Mouse (Mus musculus) layer of hippocampus, adult 2 months (tissue): ENCODE measurements around the gene Mcm10. TPM values are rescaled to one million over a fixed set of nuclear protein-coding genes. Genes with fewer than 3 reads are reported as not detected.

Experiments
- DNase-seq, 2 experiments: peaks; one replicate each; pipeline ENCODE4 v3.0.0; 2022; ENCODE audit warnings: low spot score in 2 of 2
- H3K27ac ChIP-seq: fragments of 200-600 bp; 2 replicates; pipeline ENCODE4 v1.8.1; 2022
- H3K4me3 ChIP-seq: fragments of 200-600 bp; 2 replicates; pipeline ENCODE4 v1.8.1; 2022; ENCODE audit warnings: mild to moderate bottlenecking
- CTCF ChIP-seq: fragments of 200-600 bp; conservative IDR thresholded peaks from 2 replicates; pipeline ENCODE4 v1.8.1; 2022; ENCODE audit warnings: antibody characterized with exemption, mild to moderate bottlenecking, moderate library complexity
- total RNA-seq, 2 experiments: library from RNA; stranded (reverse); gene quantifications; 2 replicates each; pipeline ENCODE4 v1.2.3; 2021

The Mcm10 gene
- total RNA-seq, 2 experiments from 2014 or later = 1.1 to 2.0 TPM

DNA sequence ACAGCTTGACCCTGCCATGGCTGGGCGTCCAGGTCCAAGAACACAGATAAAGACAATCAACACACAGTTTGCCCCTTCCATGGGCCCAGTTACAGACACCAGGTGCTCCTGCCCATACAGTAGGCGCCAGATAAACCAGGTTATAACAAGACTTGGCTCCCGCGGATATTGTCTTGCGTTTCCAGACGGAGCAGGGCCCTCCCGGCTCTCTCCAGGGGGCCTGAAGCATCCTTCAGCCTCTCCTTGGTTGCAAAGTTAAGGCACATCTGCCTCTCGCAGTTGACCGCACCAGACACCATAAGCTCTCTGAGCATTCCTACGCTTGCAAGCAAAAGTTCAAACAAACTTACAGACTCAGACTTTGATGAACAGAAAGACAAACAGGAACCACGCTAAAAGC lies 71.7 kb downstream of the Mcm10 start:
- Histone ChIP-seq H3K4me3 (no peak overlapping the region), H3K27ac (no peak overlapping the region)
- no peak for DNase-seq
- TF ChIP-seq CTCF = no peak

Other genes with a start within 250 kb of the Mcm10 start
- 10 to 100 TPM; 19.7 to 21.5 TPM for gene Sephs1, start 131.2 kb downstream of the Mcm10 start, total RNA-seq
- gene Phyh, start 93.8 kb downstream of the Mcm10 start, total RNA-seq = 10 to 100 TPM; 90.9 to 91.1 TPM
- 1 to 10 TPM; 1.8 to 4.0 TPM for gene Ucma, start 36.7 kb downstream of the Mcm10 start, total RNA-seq
- 10 to 100 TPM; 13.5 to 14.1 TPM for gene Optn, start 51.3 kb upstream of the Mcm10 start, total RNA-seq
- gene Ccdc3, start 125.0 kb upstream of the Mcm10 start, total RNA-seq = 10 to 100 TPM; 10.0 to 12.6 TPM